Mouse (Mus musculus) embryonic facial prominence, embryonic 11.5 days (tissue): Measurements from ENCODE around the gene Etv6. TPM values are rescaled to one million over a fixed set of nuclear protein-coding genes. Genes with fewer than 3 reads are reported as not detected.

Experiments used
- ATAC-seq: fragments of 200-750 bp; cut with Nextera tagmentation; replicated peaks from 2 replicates; pipeline ENCODE4 v1.8.0; 2017; ENCODE audit warnings: low read depth; ENCODE audit not compliant: insufficient number of reproducible peaks, low FRiP score, low TSS enrichment
- DNase-seq: peaks from one replicate; pipeline ENCODE4 v3.0.0-alpha.2; 2015; ENCODE audit warnings: low spot score
- H3K27ac ChIP-seq: fragments of 300-500 bp; sonication (generic); replicated peaks from 2 replicates; pipeline ENCODE4 v1.5.1; 2014; ENCODE audit warnings: mild to moderate bottlenecking, low read depth, low read length, control low read depth
- H3K27me3 ChIP-seq: fragments of 300-500 bp; sonication (generic); 2 replicates; pipeline ENCODE4 v1.6.1; 2014; ENCODE audit warnings: mild to moderate bottlenecking, low read length, moderate library complexity, mixed read lengths; ENCODE audit not compliant: control insufficient read depth, insufficient read depth
- H3K36me3 ChIP-seq: fragments of 300-500 bp; sonication (generic); replicated peaks from 2 replicates; pipeline ENCODE4 v1.6.1; 2014; ENCODE audit warnings: low read depth, mild to moderate bottlenecking, low read length, moderate library complexity, mixed read lengths; ENCODE audit not compliant: control insufficient read depth, insufficient read depth
- H3K4me1 ChIP-seq: fragments of 300-500 bp; sonication (generic); 2 replicates; pipeline ENCODE4 v1.6.1; 2014; ENCODE audit warnings: low read length, mixed read lengths; ENCODE audit not compliant: control insufficient read depth, insufficient read depth
- H3K4me2 ChIP-seq: fragments of 300-500 bp; sonication (generic); 2 replicates; pipeline ENCODE4 v1.6.1; 2014; ENCODE audit warnings: low read depth, mild to moderate bottlenecking, control low read depth, low read length, moderate library complexity
- H3K4me3 ChIP-seq: fragments of 300-500 bp; sonication (generic); 2 replicates; pipeline ENCODE4 v1.5.1; 2014; ENCODE audit warnings: low read depth, low read length, control low read depth
- H3K9ac ChIP-seq: fragments of 300-500 bp; sonication (generic); replicated peaks from 2 replicates; pipeline ENCODE4 v1.6.1; 2014; ENCODE audit warnings: mild to moderate bottlenecking, control low read depth, low read length
- H3K9me3 ChIP-seq: fragments of 300-500 bp; sonication (generic); replicated peaks from 2 replicates; pipeline ENCODE4 v1.6.1; 2016; ENCODE audit warnings: mild to moderate bottlenecking, low read length, inconsistent platforms, mixed read lengths; ENCODE audit not compliant: control insufficient read depth
- WGBS: fragments of 180-500 bp; shearing (Covaris S2); extraction: QIAGEN DNeasy Blood & Tissue Kit; methylation state at CpG from one replicate; pipeline ENCODE4 v1.1.7; 2014; 5-methylcytosine and 5-hydroxymethylcytosine counted together
- polyA plus RNA-seq: library from polyadenylated mRNA; unstranded; fragments of >200 nt; fragmentation: Nextera tagmentation; extraction: Ambion mirVana; gene quantifications from 2 replicates; pipeline ENCODE4 v1.2.1, GENCODE M21; 2014

Etv6 gene
- polyA plus RNA-seq, 1 experiment from 2014 or later: 15.7 TPM

- Histone ChIP-seq H3K4me2 (no peak overlapping the region), H3K36me3 (no peaks in the 10 kb centered on the region), H3K9ac (no peak overlapping the region), H3K27ac (no peak overlapping the region), H3K27me3 (no peaks in the 10 kb centered on the region), H3K4me3 (no peak overlapping the region), H3K4me1 (no peaks in the 10 kb centered on the region), H3K9me3 (no peaks in the 10 kb centered on the region)
- DNase-seq (no peak), ATAC-seq (no peak)
- WGBS: 39% methylated on average over 6 of the region's 6 CpGs
Measured at GRCm38 (mm10) chr6:134066112-134066511, 30.6 kb downstream of the Etv6 start.

- WGBS: 92% methylated on average over 4 of the region's 4 CpGs
- no peaks in the 10 kb centered on the region for H3K9me3 ChIP-seq
- no peak overlapping the region for H3K27ac ChIP-seq
- H3K9ac ChIP-seq: no peak overlapping the region
- H3K4me1 ChIP-seq: no peaks in the 10 kb centered on the region
- H3K27me3 ChIP-seq: no peaks in the 10 kb centered on the region
- H3K36me3 ChIP-seq: no peaks in the 10 kb centered on the region
- no peak overlapping the region for H3K4me2 ChIP-seq
- DNase-seq: no peak
- H3K4me3 ChIP-seq: no peak overlapping the region
- no peak for ATAC-seq
Measured at GRCm38 (mm10) chr6:134066996-134067395, 31.5 kb downstream of the Etv6 start.

- Histone ChIP-seq H3K4me1 (no peaks in the 10 kb centered on the region), H3K9ac (no peak overlapping the region), H3K4me2 (no peak overlapping the region), H3K27me3 (no peaks in the 10 kb centered on the region), H3K27ac (no peak overlapping the region), H3K9me3 (no peaks in the 10 kb centered on the region), H3K4me3 (no peak overlapping the region), H3K36me3 (no peaks in the 10 kb centered on the region)
- ATAC-seq: no peak
- no peak for DNase-seq
- WGBS: 95% methylated on average over 8 of the region's 8 CpGs
Measured at GRCm38 (mm10) chr6:134067536-134067935, 32.0 kb downstream of the Etv6 start.

- H3K9me3 ChIP-seq: no peaks in the 10 kb centered on the region
- no peak overlapping the region for H3K27ac ChIP-seq
- H3K9ac ChIP-seq: no peak overlapping the region
- H3K4me1 ChIP-seq: no peaks in the 10 kb centered on the region
- H3K27me3 ChIP-seq: no peaks in the 10 kb centered on the region
- DNase-seq (no peak), ATAC-seq (no peak)
- 84% methylated on average over 7 of the region's 7 CpGs for WGBS
- H3K36me3 ChIP-seq: no peaks in the 10 kb centered on the region
- H3K4me3 ChIP-seq: no peak overlapping the region
- no peak overlapping the region for H3K4me2 ChIP-seq
Measured at GRCm38 (mm10) chr6:134072439-134072838, 36.9 kb downstream of the Etv6 start.

GRCm38 (mm10) chr6:134072906-134073305 lies 37.4 kb downstream of the Etv6 start:
- WGBS: 94% methylated on average over 6 of the region's 6 CpGs
- H3K36me3 ChIP-seq: no peaks in the 10 kb centered on the region

GRCm38 (mm10) chr6:134074353-134074752 lies 38.9 kb downstream of the Etv6 start:
- DNase-seq (no peak), ATAC-seq (no peak)
- Histone ChIP-seq H3K4me3 (no peak overlapping the region), H3K4me1 (no peaks in the 10 kb centered on the region), H3K36me3 (no peaks in the 10 kb centered on the region), H3K27me3 (no peaks in the 10 kb centered on the region), H3K9ac (no peak overlapping the region), H3K9me3 (no peaks in the 10 kb centered on the region), H3K4me2 (no peak overlapping the region), H3K27ac (no peak overlapping the region)
- 89% methylated on average over 1 of the region's 1 CpGs for WGBS

More at GRCm38 (mm10) chr6:134072906-134073305, 37.4 kb downstream of the Etv6 start:
- H3K27ac ChIP-seq: no peak overlapping the region
- no peak overlapping the region for H3K9ac ChIP-seq
- H3K9me3 ChIP-seq: no peaks in the 10 kb centered on the region
- no peak for ATAC-seq
- no peak overlapping the region for H3K4me3 ChIP-seq
- no peaks in the 10 kb centered on the region for H3K4me1 ChIP-seq
- H3K4me2 ChIP-seq: no peak overlapping the region
- H3K27me3 ChIP-seq: no peaks in the 10 kb centered on the region
- no peak for DNase-seq

GRCm38 (mm10) chr6:134075031-134075430 lies 39.5 kb downstream of the Etv6 start:
- Histone ChIP-seq H3K9me3 (no peaks in the 10 kb centered on the region), H3K9ac (no peak overlapping the region), H3K4me2 (no peak overlapping the region), H3K4me1 (no peaks in the 10 kb centered on the region), H3K27me3 (no peaks in the 10 kb centered on the region), H3K27ac (no peak overlapping the region), H3K36me3 (no peaks in the 10 kb centered on the region), H3K4me3 (no peak overlapping the region)
- no peak for DNase-seq
- 84% methylated on average over 6 of the region's 6 CpGs for WGBS
- ATAC-seq: no peak

- H3K4me3 ChIP-seq: no peak overlapping the region
- H3K27me3 ChIP-seq: no peaks in the 10 kb centered on the region
- ATAC-seq (no peak), DNase-seq (no peak)
- no peaks in the 10 kb centered on the region for H3K9me3 ChIP-seq
- no peak overlapping the region for H3K27ac ChIP-seq
- H3K4me1 ChIP-seq: no peaks in the 10 kb centered on the region
- H3K9ac ChIP-seq: no peak overlapping the region
- H3K36me3 ChIP-seq: no peaks in the 10 kb centered on the region
- 91% methylated on average over 6 of the region's 6 CpGs for WGBS
- H3K4me2 ChIP-seq: no peak overlapping the region
Measured at GRCm38 (mm10) chr6:134078016-134078415, 42.5 kb downstream of the Etv6 start.
